Mouse (Mus musculus): ENCODE data around the gene C4b. TPM values are rescaled to one million over a fixed set of nuclear protein-coding genes. Genes with fewer than 3 reads are reported as not detected.

Gene C4b
- total and polyA plus RNA-seq, 2 experiments from 2014 or later = 1.1 to 1.9 TPM

DNA sequence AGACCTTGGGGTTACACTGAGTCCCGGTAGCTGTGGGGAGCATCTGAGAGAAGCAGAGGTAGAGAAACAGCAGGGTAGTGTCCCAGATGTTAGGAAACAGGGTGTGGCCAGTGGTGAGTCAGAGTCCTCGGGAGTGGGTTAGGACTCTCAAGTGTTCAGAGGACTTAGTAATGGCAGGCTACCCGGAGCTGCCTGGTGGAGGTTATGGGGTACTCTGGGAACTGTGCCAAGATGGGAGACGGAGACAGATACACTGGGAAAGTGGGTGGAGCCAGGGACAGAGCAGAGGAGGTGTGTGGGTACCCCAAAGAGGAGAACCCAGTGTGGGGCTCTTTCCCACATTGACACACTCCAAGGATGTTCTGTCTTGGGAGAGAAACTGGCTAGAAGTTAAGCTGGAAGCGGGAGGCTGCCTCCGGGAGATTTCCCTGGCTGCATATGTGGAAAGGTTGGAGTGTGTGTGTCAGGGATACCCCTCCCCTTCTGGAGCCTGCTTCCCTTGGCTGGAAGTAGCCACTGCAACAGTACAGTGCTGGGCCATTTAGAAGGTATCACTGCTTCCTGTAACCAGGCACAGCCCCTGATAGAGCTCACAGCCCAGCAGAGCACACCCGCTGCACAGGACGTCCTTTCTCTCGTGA, 59.3 kb downstream of the C4b start:
- H3K9me3 ChIP-seq (ENCODE audit: low read length) = no peaks in the 10 kb centered on the region
- H3K9ac ChIP-seq (replicated peaks; ENCODE audit: low read length) = no peak overlapping the region
- no peaks in the 10 kb centered on the region for H3K27me3 ChIP-seq (ENCODE audit: insufficient read depth, low read length)
- no peak for TF ChIP-seq CTCF (IDR thresholded peaks at IDR 0.05; ENCODE audit: low read depth)
- DNase-seq (ENCODE audit: low spot score) = no peak
- H3K4me1 ChIP-seq (ENCODE audit: insufficient read depth, low read length) = peaks cover 12% of the 10 kb centered on the region; the same call in 1 of the 2 replicates
- H3K36me3 ChIP-seq (ENCODE audit: insufficient read depth, low read length) = no peaks in the 10 kb centered on the region
- no peak overlapping the region for H3K4me3 ChIP-seq (ENCODE audit: low read length)
- 62% methylated on average over 9 of the region's 9 CpGs for WGBS
- no peak overlapping the region for H3K27ac ChIP-seq
- ATAC-seq = peak; percentile 15; the same call in 1 of the 2 replicates
- H3K4me2 ChIP-seq (ENCODE audit: low read depth, low read length) = no peak overlapping the region

DNA sequence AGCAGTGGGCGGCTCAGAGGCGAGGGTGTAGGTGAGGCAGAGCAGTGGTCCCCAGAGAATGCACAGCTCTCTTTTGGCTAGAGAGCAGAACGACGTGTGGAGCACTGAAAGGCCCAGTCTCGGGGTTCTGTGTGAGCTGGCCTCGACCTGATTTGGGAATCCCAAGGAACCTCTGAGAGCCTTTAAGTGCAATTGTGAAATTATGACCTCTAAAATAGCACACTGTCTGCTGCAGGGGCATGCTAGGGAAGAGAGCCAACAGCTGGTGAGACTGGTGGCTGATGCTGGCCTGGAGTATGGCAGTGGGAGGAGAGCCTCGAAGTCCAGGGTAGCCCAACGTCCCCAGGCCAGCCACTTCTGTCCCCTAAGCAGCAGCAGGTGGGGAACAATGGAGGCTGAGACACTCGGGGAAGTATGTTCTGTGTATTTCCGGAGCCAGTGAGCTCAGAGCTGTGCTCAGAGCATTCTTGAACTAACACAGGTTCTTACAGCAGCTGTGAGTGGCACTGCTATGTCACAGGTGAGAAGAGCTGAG, 59.9 kb downstream of the C4b start:
- no peak for ATAC-seq
- TF ChIP-seq CTCF (IDR thresholded peaks at IDR 0.05; ENCODE audit: low read depth) = no peak
- Histone ChIP-seq H3K9me3 (ENCODE audit: low read length) (no peaks in the 10 kb centered on the region), H3K9ac (replicated peaks; ENCODE audit: low read length) (no peak overlapping the region), H3K4me1 (ENCODE audit: insufficient read depth, low read length) (peaks cover 12% of the 10 kb centered on the region; the same call in 1 of the 2 replicates), H3K27ac (no peak overlapping the region), H3K27me3 (ENCODE audit: insufficient read depth, low read length) (no peaks in the 10 kb centered on the region), H3K4me2 (ENCODE audit: low read depth, low read length) (no peak overlapping the region), H3K4me3 (ENCODE audit: low read length) (no peak overlapping the region), H3K36me3 (ENCODE audit: insufficient read depth, low read length) (no peaks in the 10 kb centered on the region)
- DNase-seq (ENCODE audit: low spot score) = no peak
- WGBS = 62% methylated on average over 10 of the region's 10 CpGs

DNA sequence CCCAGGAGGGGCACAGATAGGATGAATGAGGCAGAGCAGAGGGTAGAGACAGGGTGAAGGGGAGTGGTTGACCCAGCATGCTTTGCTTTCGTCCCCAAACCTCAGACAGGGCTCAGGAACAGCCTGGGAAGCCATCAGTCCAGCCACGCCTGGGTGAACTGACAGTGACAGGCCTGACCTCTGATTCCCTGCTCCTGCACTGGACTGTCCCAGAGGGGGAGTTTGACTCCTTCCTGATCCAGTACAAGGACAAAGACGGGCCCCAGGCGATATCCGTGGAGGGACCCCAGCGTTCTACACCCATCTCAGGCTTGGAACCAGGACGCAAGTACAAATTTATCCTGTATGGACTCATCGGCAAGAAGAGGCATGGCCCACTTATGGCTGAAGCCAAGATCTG, 60.5 kb downstream of the C4b start:
- Histone ChIP-seq H3K4me3 (ENCODE audit: low read length) (no peak overlapping the region), H3K9ac (replicated peaks; ENCODE audit: low read length) (no peak overlapping the region), H3K27me3 (ENCODE audit: insufficient read depth, low read length) (no peaks in the 10 kb centered on the region), H3K36me3 (ENCODE audit: insufficient read depth, low read length) (no peaks in the 10 kb centered on the region), H3K4me1 (ENCODE audit: insufficient read depth, low read length) (peaks cover 12% of the 10 kb centered on the region; the same call in 1 of the 2 replicates), H3K4me2 (ENCODE audit: low read depth, low read length) (no peak overlapping the region), H3K9me3 (ENCODE audit: low read length) (no peaks in the 10 kb centered on the region), H3K27ac (no peak overlapping the region)
- ATAC-seq = no peak
- TF ChIP-seq CTCF (IDR thresholded peaks at IDR 0.05; ENCODE audit: low read depth) = no peak
- DNase-seq (ENCODE audit: low spot score) = no peak
- WGBS = 71% methylated on average over 8 of the region's 8 CpGs

DNA sequence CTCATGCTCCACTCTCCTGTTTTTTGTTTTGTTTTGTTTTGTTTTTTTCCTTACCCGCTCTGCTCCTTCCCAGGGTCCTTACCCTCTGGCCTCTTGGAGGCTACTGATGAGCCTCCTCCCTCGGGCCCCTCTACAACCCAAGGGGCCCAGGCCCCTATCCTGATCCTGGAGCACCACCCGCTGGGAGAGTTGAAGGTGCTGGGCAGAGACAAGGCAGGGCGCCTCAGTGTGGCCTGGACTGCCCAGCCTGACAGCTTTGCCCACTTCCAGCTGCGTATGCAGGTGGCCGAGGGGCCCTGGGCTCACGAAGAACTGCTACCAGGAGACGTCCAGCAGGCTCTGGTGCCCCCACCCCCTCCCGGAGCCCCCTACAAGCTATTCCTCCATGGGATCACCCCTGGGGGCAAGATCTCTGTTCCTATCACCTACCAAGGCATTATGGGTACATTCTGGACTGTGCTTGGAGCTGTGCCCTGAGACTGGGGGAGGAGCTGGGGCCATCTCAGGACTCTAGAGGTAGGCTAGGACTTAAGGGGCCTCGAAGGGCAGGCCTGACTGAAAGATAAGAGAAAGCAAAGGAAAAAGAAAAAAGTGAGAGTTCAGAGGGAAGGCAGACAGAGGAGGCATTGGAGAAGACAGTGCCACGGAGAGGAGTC, 61.7 kb downstream of the C4b start:
- ATAC-seq (no peak), DNase-seq (ENCODE audit: low spot score) (no peak)
- H3K9me3 ChIP-seq (ENCODE audit: low read length) = no peaks in the 10 kb centered on the region
- H3K4me1 ChIP-seq (ENCODE audit: insufficient read depth, low read length) = peaks cover 12% of the 10 kb centered on the region; the same call in 1 of the 2 replicates
- no peaks in the 10 kb centered on the region for H3K36me3 ChIP-seq (ENCODE audit: insufficient read depth, low read length)
- WGBS = 66% methylated on average over 11 of the region's 11 CpGs
- H3K27me3 ChIP-seq (ENCODE audit: insufficient read depth, low read length) = no peaks in the 10 kb centered on the region
- H3K9ac ChIP-seq (replicated peaks; ENCODE audit: low read length) = no peak overlapping the region
- H3K27ac ChIP-seq = no peak overlapping the region
- H3K4me3 ChIP-seq (ENCODE audit: low read length) = no peak overlapping the region
- no peak for TF ChIP-seq CTCF (IDR thresholded peaks at IDR 0.05; ENCODE audit: low read depth)
- H3K4me2 ChIP-seq (ENCODE audit: low read depth, low read length) = no peak overlapping the region

DNA sequence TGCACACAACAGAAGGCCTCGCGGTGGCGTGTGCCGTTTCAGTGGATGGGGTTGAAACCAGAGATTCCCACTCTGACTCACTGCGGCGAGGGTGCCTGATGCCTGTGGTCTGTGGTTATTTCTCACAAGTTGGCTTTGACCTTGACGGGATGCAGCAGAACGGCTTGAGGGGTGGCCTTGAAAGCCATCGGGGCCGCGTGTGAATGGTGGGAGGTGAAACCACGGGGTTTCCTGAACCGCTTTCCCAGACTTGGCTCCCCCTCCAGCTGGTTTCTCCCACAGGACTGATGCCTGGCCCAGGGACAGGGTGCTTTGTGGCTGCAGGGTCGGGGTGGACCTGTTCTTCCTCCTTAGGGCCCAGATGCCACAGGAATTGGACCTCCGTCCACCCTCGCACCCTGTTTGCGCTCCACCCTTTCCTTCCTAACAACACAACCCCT, 62.5 kb downstream of the C4b start:
- TF ChIP-seq CTCF (IDR thresholded peaks at IDR 0.05; ENCODE audit: low read depth) = no peak

DNA sequence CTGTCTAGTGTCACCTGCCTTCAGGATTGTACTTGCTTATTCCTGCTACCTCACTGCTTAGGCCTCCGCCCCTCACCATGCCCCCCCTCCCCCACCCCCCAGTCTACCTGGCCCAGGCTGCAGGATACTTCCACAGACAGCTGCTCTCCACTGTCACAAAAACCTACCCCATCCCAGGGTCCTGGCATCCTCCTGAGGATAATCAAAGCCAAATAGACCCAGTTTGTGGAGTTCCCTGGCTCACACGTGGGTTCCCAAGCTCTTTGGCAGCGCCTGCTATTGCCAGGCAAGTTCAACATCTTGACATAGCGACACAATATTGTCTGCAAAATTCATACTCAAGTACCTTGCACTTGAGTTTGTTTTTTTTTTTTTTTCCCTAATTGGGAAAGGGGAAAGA, 63.1 kb downstream of the C4b start:
- Histone ChIP-seq H3K4me1 (ENCODE audit: insufficient read depth, low read length) (peaks cover 9% of the 10 kb centered on the region; the same call in 1 of the 2 replicates), H3K36me3 (ENCODE audit: insufficient read depth, low read length) (no peaks in the 10 kb centered on the region), H3K4me3 (ENCODE audit: low read length) (no peak overlapping the region), H3K27me3 (ENCODE audit: insufficient read depth, low read length) (no peaks in the 10 kb centered on the region), H3K4me2 (ENCODE audit: low read depth, low read length) (no peak overlapping the region), H3K9ac (replicated peaks; ENCODE audit: low read length) (no peak overlapping the region), H3K27ac (no peak overlapping the region), H3K9me3 (ENCODE audit: low read length) (no peaks in the 10 kb centered on the region)
- DNase-seq (ENCODE audit: low spot score) (no peak), ATAC-seq (no peak)
- no peak for TF ChIP-seq CTCF (IDR thresholded peaks at IDR 0.05; ENCODE audit: low read depth)
- 80% methylated on average over 4 of the region's 4 CpGs for WGBS

More for the DNA sequence above, 62.5 kb downstream of the C4b start:
- WGBS = 79% methylated on average over 17 of the region's 17 CpGs
- Histone ChIP-seq H3K4me1 (ENCODE audit: insufficient read depth, low read length) (peaks cover 12% of the 10 kb centered on the region; the same call in 1 of the 2 replicates), H3K36me3 (ENCODE audit: insufficient read depth, low read length) (no peaks in the 10 kb centered on the region), H3K4me3 (ENCODE audit: low read length) (no peak overlapping the region), H3K9ac (replicated peaks; ENCODE audit: low read length) (no peak overlapping the region), H3K4me2 (ENCODE audit: low read depth, low read length) (no peak overlapping the region), H3K27me3 (ENCODE audit: insufficient read depth, low read length) (no peaks in the 10 kb centered on the region), H3K27ac (no peak overlapping the region), H3K9me3 (ENCODE audit: low read length) (no peaks in the 10 kb centered on the region)
- DNase-seq (ENCODE audit: low spot score) (no peak), ATAC-seq (no peak)

Data from hindbrain, postnatal 0 days (tissue).